In genomic region chr2:30691857-30692560, GRCm38 (mm10) we compare ENCODE assay signal across 9 mouse cellular contexts.
A peak's percentile ranks its signal among the peaks of the same experiment; 100 is the strongest.
DNase-seq lines count a peak whose midpoint lies in the region; ATAC-seq lines count a peak whose summit lies in the region.
"Had no signal": no experiment of that assay in that cellular context is flagged by ENCODE, and none has a peak within 500 bp of the region (broad histone marks: within the 10 kb centered on the region; RNA-seq: fewer than 3 reads in every experiment).

No protein-coding gene starts in this region.

- DNase-seq in kidney, adult 11 months: peak; percentile 66
- DNase-seq in kidney, adult 8-10 months: no peak
- DNase-seq in heart, embryonic 10.5 days (ENCODE audit: low spot score): no peak
- DNase-seq in kidney, adult 9 months: peak; percentile 57
- peak; percentile 45 for DNase-seq in limb, embryonic 11.5 days (ENCODE audit: low spot score)
- DNase-seq in testis, postnatal 14 days (ENCODE audit: low spot score): peak; percentile 69

- peak overlapping the region; percentile 68 for H3K4me2 ChIP-seq in embryonic facial prominence, embryonic 13.5 days
- 0 out of 2 replicates have a peak overlapping the region, but pooled peaks have one; percentile 12 for H3K4me2 ChIP-seq in limb, embryonic 11.5 days (ENCODE audit: low read depth, severe bottlenecking)
- peak overlapping the region; percentile 22; the same call in 1 of the 2 replicates for H3K4me2 ChIP-seq in midbrain, embryonic 16.5 days (ENCODE audit: low read length)

- no peak for ATAC-seq in embryonic facial prominence, embryonic 13.5 days (ENCODE audit: insufficient number of reproducible peaks, insufficient read depth, low FRiP score, low TSS enrichment, low read depth)
- peak; percentile 1; the same call in 1 of the 2 replicates for ATAC-seq in limb, embryonic 11.5 days (ENCODE audit: insufficient number of reproducible peaks, low FRiP score, low TSS enrichment, low read depth)
- ATAC-seq in midbrain, embryonic 16.5 days: peak; percentile 27

- no peaks in the 10 kb centered on the region for H3K27me3 ChIP-seq in embryonic facial prominence, embryonic 13.5 days
- no peaks in the 10 kb centered on the region for H3K27me3 ChIP-seq in heart, embryonic 10.5 days (ENCODE audit: insufficient read depth, poor library complexity, severe bottlenecking)
- H3K27me3 ChIP-seq in limb, embryonic 11.5 days (ENCODE audit: control insufficient read depth, insufficient read depth, low read length): no peaks in the 10 kb centered on the region
- H3K27me3 ChIP-seq in midbrain, embryonic 16.5 days (ENCODE audit: control insufficient read depth, insufficient read depth, low read depth, low read length): no peaks in the 10 kb centered on the region

- H3K9me3 ChIP-seq in embryonic facial prominence, embryonic 13.5 days: no peaks in the 10 kb centered on the region
- no peaks in the 10 kb centered on the region for H3K9me3 ChIP-seq in heart, embryonic 10.5 days
- H3K9me3 ChIP-seq in limb, embryonic 11.5 days (ENCODE audit: control insufficient read depth, low read length): no peaks in the 10 kb centered on the region
- no peaks in the 10 kb centered on the region for H3K9me3 ChIP-seq in midbrain, embryonic 16.5 days (replicated peaks; ENCODE audit: control insufficient read depth, low read length, poor library complexity, severe bottlenecking)

- peak overlapping the region; percentile 49 for H3K9ac ChIP-seq in embryonic facial prominence, embryonic 13.5 days
- peak overlapping the region; percentile 32; the same call in 1 of the 2 replicates for H3K9ac ChIP-seq in limb, embryonic 11.5 days (ENCODE audit: low read length)
- peak overlapping the region; percentile 45; the same call in 1 of the 2 replicates for H3K9ac ChIP-seq in midbrain, embryonic 16.5 days (ENCODE audit: low read depth, low read length)
- H3K9ac ChIP-seq: liver, embryonic 14.5 days had no signal

- WGBS in embryonic facial prominence, embryonic 13.5 days: 9% methylated on average over 11 of the region's 11 CpGs
- 19% methylated on average over 11 of the region's 11 CpGs for WGBS in heart, embryonic 10.5 days
- WGBS in limb, embryonic 11.5 days: 7% methylated on average over 11 of the region's 11 CpGs
- WGBS in midbrain, embryonic 16.5 days: 2% methylated on average over 11 of the region's 11 CpGs

- H3K4me1 ChIP-seq in embryonic facial prominence, embryonic 13.5 days: peaks cover 69% of the 10 kb centered on the region
- H3K4me1 ChIP-seq in heart, embryonic 10.5 days: peaks cover 65% of the 10 kb centered on the region
- peaks cover 42% of the 10 kb centered on the region for H3K4me1 ChIP-seq in limb, embryonic 11.5 days (ENCODE audit: control insufficient read depth, insufficient read depth, low read length)
- peaks cover 49% of the 10 kb centered on the region for H3K4me1 ChIP-seq in midbrain, embryonic 16.5 days (ENCODE audit: control insufficient read depth, insufficient read depth, low read length)

- H3K4me3 ChIP-seq in embryonic facial prominence, embryonic 13.5 days: peak overlapping the region; percentile 47; the same call in 1 of the 2 replicates
- H3K4me3 ChIP-seq in heart, embryonic 10.5 days: peak overlapping the region; percentile 62; the same call in 1 of the 2 replicates
- H3K4me3 ChIP-seq in limb, embryonic 11.5 days (ENCODE audit: low read depth, low read length): no peak overlapping the region; the same call in 1 of the 2 replicates
- no peak overlapping the region for H3K4me3 ChIP-seq in midbrain, embryonic 16.5 days (ENCODE audit: low read depth, low read length)

- no peaks in the 10 kb centered on the region for H3K36me3 ChIP-seq in embryonic facial prominence, embryonic 13.5 days
- H3K36me3 ChIP-seq in heart, embryonic 10.5 days: no peaks in the 10 kb centered on the region
- H3K36me3 ChIP-seq in limb, embryonic 11.5 days (ENCODE audit: control insufficient read depth, insufficient read depth, low read length): no peaks in the 10 kb centered on the region
- H3K36me3 ChIP-seq in midbrain, embryonic 16.5 days (ENCODE audit: control insufficient read depth, insufficient read depth, low read length): no peaks in the 10 kb centered on the region

- H3K27ac ChIP-seq in embryonic facial prominence, embryonic 13.5 days: peak overlapping the region; percentile 99
- peak overlapping the region; percentile 98 for H3K27ac ChIP-seq in heart, embryonic 10.5 days
- H3K27ac ChIP-seq in limb, embryonic 11.5 days (replicated peaks; ENCODE audit: low read depth, low read length): peak overlapping the region; percentile 100
- peak overlapping the region; percentile 100 for H3K27ac ChIP-seq in midbrain, embryonic 16.5 days (ENCODE audit: low read length)
- H3K27ac ChIP-seq: liver, embryonic 14.5 days had no signal

Comparison
In these comparisons a context has a peak if more than half of its experiments do, and no peak if none do; other contexts are left out.
1. DNase-seq: peak in kidney, adult 11 months (single experiment), kidney, adult 9 months (single experiment), limb, embryonic 11.5 days (single experiment) and testis, postnatal 14 days (single experiment); none in kidney, adult 8-10 months (0 of 2) and heart, embryonic 10.5 days (single experiment).
2. H3K4me2 ChIP-seq: peak in every context shown above with its lines; median percentile 68 in embryonic facial prominence, embryonic 13.5 days; 22 in midbrain, embryonic 16.5 days; 12 in limb, embryonic 11.5 days.
3. H3K4me3 ChIP-seq: peak in embryonic facial prominence, embryonic 13.5 days (single experiment) and heart, embryonic 10.5 days (single experiment); none in limb, embryonic 11.5 days (single experiment) and midbrain, embryonic 16.5 days (single experiment).
4. Peak in every context shown above with its lines, with median percentiles within 50 percentile points of each other: H3K27ac ChIP-seq and H3K9ac ChIP-seq.